Mouse (Mus musculus) kidney, adult 9 months (tissue): ENCODE measurements around the gene Arhgef12.

Experiments used
- DNase-seq: peaks from one replicate; pipeline ENCODE4 v3.0.0; 2022

Gene Arhgef12

DNA sequence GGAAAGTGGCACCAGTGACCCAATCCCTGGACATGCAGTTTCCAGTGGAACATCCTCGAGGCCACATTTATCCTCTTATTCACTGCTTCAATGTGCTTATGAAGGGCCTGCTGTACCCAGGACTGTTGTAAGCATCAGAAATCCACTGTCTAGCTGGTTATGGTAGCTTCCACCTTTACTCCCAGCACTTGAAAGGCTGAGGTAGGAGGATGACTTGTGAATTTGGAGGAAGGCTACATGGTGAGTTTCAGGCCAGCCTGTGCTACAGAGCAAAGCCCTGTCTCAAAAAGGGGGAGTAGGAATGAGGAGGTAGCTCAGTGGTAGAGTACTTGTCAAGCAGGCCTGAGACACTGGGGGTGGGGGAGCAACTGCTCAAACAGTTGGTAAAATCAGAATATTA is 1.0 kb upstream of the Arhgef12 start:
- DNase-seq: no peak

DNA sequence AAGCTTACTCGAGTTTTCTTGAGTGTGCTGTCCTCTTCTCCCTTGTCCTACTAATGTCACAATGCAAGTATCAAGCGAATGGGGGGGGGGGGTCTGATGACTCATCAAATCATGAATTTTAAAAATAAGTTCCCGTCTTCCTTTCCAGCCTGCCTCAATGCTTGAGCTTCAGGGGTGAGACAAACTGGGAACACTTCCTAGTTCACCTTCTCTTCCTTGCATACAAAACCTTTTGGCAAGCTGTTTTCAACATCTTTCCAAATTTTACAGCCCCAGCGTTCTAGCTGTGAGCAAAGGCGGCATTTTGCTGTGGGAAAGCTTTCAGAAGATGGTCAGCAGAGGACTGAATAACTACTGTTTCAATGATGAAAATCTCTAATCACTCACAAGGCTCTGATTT is 516 bp upstream of the Arhgef12 start:
- no peak for DNase-seq

DNA sequence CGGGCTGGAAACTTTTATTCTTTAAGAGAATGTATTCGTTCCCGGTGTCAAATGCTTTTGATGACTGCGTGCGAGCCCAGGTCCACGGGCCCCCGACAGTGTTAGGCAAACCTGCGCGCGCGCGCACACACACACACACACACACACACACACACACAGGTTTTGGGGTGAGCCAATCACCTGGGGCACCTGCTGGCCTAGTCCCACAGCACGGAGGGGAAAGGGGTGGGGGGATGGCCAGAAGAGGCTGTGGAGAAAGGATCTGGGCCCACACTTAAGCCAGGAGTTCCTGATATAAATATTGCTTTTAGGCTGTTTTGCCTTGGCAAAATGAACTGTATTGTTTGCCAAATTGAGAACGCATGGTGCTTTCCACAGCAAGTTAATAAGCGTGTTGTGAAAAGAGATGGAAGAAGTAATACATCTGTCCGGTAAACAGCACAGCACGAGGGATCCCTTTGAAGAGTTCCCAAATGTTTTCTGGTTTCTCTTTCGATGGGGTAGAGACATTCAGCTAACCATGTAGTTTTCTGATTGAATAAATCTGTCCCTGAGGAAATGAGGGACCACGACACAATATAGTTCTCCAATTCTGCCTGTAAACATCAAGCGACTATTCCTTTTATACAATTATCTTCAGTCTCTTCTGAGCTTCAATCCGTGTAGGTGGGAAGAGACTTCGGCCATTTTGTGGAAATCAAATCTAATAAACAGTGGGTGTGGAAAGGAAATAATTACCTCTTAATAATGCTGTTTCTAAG is 433 bp downstream of the Arhgef12 start:
- peak; percentile 62 for DNase-seq

GRCm38 (mm10) chr9:43105664-43106361 is 1.2 kb downstream of the Arhgef12 start:
- peak; percentile 94 for DNase-seq

DNA sequence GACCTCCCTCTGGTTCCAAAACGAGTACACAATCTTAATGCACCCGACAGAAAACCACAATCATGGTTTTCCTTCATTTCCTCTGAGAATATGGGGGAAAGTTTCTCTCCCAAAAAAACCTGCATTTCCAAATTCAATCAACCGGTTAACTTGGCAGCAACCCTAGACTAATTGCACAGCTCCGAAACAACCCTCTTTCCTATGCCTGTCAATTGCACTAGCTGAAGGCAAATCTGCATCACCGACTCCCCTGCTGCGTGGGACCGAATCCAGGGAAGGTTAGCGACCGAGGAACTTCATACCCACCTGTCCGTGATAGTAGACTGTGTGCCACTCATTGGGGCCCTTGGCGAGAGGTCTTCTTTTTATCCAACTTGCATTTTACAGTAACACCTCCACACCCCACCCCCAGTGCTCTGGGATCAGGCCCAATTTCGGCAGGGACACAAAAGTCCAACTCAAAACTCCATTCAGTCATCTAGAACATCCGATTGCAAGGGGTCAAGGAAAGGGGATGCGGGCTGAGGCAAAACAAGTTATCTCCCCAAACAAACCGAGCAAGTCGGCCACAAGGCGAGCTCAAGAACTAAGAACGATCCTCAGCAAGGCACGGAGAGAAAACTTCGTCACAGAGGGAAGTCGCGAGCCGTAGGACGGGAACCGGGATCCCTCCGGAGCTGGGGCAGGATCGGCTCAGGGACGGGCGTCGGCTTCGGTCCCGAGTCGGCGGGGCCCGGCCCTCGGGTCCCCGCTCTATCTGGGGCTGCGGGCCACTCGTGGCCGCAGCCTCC is 2.0 kb downstream of the Arhgef12 start:
- peak; percentile 86 for DNase-seq

GRCm38 (mm10) chr9:43104526-43104872 is 2.5 kb downstream of the Arhgef12 start:
- DNase-seq: peak; percentile 53

GRCm38 (mm10) chr9:43103675-43104299 is 3.3 kb downstream of the Arhgef12 start:
- DNase-seq: no peak

DNA sequence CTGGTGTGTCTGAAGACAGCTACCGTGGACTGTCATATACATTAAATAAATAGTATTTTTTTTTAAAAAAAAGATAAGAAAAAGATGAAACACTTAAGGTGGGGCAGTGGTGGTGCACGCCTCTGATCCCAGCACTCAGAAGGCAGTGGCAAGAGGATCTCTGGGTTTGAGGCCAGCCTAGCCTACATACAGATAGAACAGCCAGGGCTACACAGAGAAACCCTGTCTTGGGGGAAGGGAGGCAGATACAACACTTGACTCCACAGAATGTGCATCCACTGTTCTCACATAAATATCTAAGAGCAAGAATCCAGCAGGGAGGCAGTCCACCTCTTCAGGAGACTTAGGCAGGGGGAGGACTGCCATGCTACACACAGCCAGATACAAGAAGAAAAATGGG is 4.1 kb downstream of the Arhgef12 start:
- no peak for DNase-seq

DNA sequence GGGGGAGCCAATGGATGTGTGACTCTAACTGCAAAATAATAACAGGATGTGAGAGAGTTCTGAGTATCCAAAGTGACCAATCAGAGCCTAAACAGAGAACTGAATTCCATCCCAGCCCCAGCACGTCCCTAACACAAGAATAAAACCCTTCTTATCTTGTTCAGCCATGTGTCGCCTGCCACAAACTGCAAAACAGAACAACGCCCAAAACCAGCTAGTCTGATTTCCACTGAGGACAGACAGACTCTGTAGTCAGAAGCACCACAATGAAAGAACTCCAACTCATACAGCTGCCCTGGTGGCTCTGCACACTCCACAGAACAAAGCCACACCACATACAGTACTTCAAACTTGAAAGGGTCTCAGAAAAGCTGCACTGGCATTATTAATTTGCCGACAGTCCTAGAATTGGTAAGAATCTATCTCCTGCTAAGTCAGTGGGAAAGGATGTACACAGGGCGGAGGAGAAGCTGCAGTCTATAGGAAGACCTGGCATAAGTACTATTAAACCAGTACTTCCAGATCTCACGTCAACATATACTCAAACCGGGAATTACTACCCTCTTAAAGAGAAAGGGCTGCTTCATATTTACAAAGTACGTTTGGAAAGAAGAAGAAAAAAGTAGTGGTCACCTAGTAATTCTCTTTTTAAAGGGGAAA is 5.0 kb downstream of the Arhgef12 start:
- no peak for DNase-seq

- peak; percentile 39 for DNase-seq
Measured at GRCm38 (mm10) chr9:43098922-43099321, 8.1 kb downstream of the Arhgef12 start.

DNA sequence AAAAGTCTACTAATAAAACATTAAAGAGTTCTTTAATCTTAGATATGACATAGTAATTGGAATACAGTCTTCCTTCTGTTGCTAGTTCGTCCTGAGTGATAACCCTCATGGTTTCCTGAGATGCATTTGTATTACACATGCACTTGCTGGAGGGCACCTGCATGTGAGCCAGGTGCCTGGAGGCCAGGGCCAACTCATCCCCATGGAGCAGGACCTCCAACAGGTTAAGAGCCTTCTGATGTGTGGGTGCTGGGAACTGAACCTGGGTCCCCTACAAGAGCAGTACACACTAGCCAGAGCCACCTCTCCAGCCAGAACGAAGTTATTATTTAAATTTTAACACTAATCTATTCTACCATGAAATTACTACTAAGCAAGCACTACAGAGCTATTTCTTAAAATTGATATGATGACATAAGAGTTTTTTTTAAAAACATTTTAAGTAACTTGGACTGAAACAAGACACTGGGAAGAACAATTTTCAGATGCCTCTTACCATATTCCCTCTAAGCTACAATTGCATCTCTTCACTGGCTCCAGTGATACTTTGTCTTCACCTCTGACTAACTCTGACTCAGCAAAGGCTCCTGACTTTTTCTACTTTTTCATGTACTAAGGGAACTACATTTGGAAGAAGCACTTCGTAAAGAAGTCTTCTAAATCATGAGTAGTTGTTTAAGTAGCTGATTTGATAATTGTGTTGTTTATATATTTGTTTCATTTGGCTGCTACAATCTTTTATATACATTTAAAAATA is 9.1 kb downstream of the Arhgef12 start:
- DNase-seq: no peak

- DNase-seq: no peak
Measured at GRCm38 (mm10) chr9:43096337-43096736, 10.7 kb downstream of the Arhgef12 start.

- DNase-seq: no peak
Measured at GRCm38 (mm10) chr9:43094828-43095227, 12.2 kb downstream of the Arhgef12 start.

- peak; percentile 49 for DNase-seq
Measured at GRCm38 (mm10) chr9:43093803-43094202, 13.2 kb downstream of the Arhgef12 start.

DNA sequence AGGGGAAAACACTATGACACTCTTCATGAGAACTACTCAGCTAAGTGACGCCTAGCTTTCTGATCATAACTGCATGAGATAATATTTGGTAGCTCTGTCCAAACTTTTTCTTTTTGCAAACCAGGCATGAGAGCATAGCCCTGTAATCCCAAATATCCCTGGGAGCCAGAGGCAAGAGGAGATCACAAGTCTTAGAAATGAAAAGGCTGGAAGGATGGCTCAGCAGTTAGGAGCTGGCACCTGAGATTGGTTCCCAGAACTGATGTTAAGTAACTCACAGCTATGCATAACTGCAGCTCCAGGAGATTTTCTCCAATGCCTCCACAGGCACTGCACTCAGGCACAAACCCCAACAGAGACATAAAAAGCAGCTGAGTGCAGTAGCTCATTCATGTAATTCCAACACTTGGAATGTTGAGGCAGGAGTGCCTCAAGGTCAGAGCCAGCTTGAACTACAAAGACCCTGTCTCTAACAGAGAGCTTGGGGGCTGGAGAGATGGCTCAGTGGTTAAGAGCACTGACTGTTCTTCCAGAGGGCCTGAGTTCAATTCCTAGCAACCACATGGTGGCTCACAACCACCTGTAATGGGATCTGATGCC is 21.3 kb downstream of the Arhgef12 start:
- DNase-seq: no peak

DNA sequence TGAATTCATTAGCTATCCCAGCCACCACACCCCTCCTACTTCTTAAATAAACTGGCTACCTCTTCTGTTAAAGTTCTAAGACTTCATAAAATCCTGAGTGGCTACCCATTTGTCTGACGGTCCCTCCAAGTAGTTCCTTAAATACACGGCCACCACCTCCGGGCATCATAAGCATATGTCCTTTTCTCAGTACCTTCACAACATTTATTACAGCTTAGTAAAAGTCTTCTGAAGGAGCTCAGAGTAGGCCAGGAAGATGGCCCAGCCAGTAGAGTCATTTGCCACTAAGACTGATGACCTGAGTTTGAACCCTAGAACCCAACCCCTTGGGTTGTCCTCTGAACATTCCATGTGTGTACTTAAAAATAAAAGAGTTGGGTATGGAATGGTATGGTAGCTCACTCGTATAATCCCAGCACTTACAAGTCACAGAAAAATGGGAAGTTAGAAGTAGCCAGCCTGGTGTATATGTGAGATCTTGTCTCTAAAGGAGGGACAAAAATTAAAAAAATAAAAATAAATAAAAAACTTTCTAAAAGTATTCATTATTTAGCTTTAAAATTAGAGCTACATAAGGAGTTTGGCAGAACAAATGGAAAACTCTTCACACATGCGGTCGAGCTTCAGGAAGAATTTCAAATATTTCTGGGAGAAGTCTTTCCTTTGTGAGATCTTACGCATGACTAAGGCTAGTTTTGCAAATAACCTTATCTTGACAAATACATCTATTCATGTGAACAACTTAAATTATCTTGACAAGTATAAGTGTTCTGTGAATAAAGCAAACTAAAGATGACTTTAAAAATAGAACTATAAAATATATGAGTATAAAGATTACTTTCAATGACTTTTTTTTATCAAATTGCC is 22.3 kb downstream of the Arhgef12 start:
- DNase-seq: no peak

GRCm38 (mm10) chr9:43083441-43084055 is 23.5 kb downstream of the Arhgef12 start:
- no peak for DNase-seq

DNA sequence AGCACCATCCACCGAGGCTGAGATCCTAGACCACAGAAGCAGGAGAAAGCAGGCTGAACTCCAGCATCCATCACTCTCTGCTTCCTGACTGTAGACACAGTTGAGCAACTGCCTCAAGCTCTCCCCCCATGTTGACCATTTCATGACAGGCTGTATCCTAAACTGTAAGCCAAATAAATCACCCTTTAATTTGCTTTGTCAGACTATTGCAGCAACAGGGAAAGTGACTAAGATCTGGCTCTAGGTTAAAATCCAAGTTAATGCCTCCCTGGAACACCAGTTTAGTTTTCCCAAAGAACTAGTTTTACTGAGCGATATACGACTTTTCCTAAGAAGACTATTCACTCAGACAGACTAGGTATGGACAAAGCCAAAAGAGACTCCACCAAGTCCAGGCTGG is 28.3 kb downstream of the Arhgef12 start:
- DNase-seq: no peak

- no peak for DNase-seq
Measured at GRCm38 (mm10) chr9:43076163-43076562, 30.9 kb downstream of the Arhgef12 start.

DNA sequence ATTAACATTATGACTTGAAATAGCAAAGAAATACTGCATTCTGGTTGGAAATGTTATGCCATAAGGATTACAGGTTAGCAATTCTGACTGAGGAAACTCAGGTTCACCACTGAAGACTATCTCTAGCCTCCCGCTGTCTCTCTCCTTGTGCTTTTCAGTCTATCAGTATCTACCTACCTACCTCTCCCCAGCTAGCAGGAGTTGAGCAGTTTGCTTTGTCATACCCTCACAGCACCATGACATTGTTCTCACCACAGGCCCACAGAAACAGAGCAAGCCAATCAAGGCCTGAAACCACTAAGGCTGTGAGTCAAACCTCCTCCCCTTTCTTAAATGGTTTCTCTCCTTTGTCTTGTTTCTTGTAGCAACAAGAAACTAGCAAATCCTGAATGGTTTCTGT is 32.4 kb downstream of the Arhgef12 start:
- no peak for DNase-seq
